Mouse (Mus musculus) intestine, embryonic 14.5 days (tissue): ENCODE data around the gene Mrtfb. TPM values are rescaled to one million over a fixed set of nuclear protein-coding genes. Genes with fewer than 3 reads are reported as not detected.

Experiments used
- ATAC-seq: fragments of 200-750 bp; cut with Nextera tagmentation; replicated peaks from 2 replicates; pipeline ENCODE4 v1.8.0; 2017; ENCODE audit warnings: low read depth, moderate number of reproducible peaks, moderate TSS enrichment, moderate library complexity; ENCODE audit not compliant: low FRiP score, low TSS enrichment
- DNase-seq: peaks from one replicate; pipeline ENCODE4 v3.0.0-alpha.2; 2018; ENCODE audit warnings: low spot score
- H3K27ac ChIP-seq: fragments of 300-500 bp; sonication (generic); 2 replicates; pipeline ENCODE4 v1.5.1; 2014; ENCODE audit warnings: low read depth, mild to moderate bottlenecking, control low read depth
- H3K27me3 ChIP-seq: fragments of 300-500 bp; sonication (generic); replicated peaks from 2 replicates; pipeline ENCODE4 v1.6.1; 2014; ENCODE audit warnings: low read length, control low read depth; ENCODE audit not compliant: control insufficient read depth, insufficient read depth
- H3K36me3 ChIP-seq: fragments of 300-500 bp; sonication (generic); 2 replicates; pipeline ENCODE4 v1.6.1; 2014; ENCODE audit warnings: low read length, control low read depth; ENCODE audit not compliant: control insufficient read depth, insufficient read depth
- H3K4me1 ChIP-seq: fragments of 300-500 bp; sonication (generic); replicated peaks from 2 replicates; pipeline ENCODE4 v1.6.1; 2014; ENCODE audit warnings: low read length, control low read depth, mixed read lengths; ENCODE audit not compliant: control insufficient read depth, insufficient read depth
- H3K4me2 ChIP-seq: fragments of 300-500 bp; sonication (generic); 2 replicates; pipeline ENCODE4 v1.6.1; 2014; ENCODE audit warnings: low read length
- H3K4me3 ChIP-seq: fragments of 300-500 bp; sonication (generic); 2 replicates; pipeline ENCODE4 v1.5.1; 2014; ENCODE audit warnings: low read depth, low read length, control low read depth, mixed read lengths
- H3K9ac ChIP-seq: fragments of 300-500 bp; sonication (generic); 2 replicates; pipeline ENCODE4 v1.6.1; 2014; ENCODE audit warnings: mild to moderate bottlenecking, low read length
- H3K9me3 ChIP-seq: fragments of 300-500 bp; sonication (generic); 2 replicates; pipeline ENCODE4 v1.6.1; 2016; ENCODE audit warnings: low read length, control low read depth; ENCODE audit not compliant: control insufficient read depth
- WGBS: fragments of 180-500 bp; shearing (Covaris S2); extraction: QIAGEN DNeasy Blood & Tissue Kit; methylation state at CpG from one replicate; pipeline ENCODE4 v1.1.7; 2014; 5-methylcytosine and 5-hydroxymethylcytosine counted together
- polyA plus RNA-seq: library from polyadenylated mRNA; unstranded; fragments of >200 nt; fragmentation: Nextera tagmentation; extraction: Ambion mirVana; gene quantifications from 2 replicates; pipeline ENCODE4 v1.2.1, GENCODE M21; 2014

Gene Mrtfb
- polyA plus RNA-seq, 1 experiment from 2014 or later, result 33.0 TPM

DNA sequence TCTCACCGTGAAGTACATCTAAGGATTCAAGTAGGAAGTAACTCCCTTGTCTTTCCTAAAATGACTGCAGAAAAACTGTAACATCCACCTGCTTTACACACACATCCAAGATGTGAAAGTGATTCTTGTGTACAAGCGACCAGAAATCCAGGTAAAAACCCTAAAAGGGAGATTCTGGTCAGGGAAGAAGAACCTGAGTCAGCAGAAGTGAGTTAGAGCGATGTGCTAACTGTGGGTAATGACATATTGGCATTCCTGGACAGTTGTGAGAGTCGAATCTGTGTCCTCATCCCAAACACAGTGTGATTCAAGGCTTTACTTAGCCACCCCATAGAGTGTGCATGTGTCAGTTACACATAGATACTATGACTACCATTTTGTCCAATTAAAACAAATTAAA lies 72.4 kb downstream of the Mrtfb start:
- 85% methylated on average over 4 of the region's 4 CpGs for WGBS
- DNase-seq (no peak), ATAC-seq (no peak)
- Histone ChIP-seq H3K4me2 (no peak overlapping the region), H3K27me3 (no peaks in the 10 kb centered on the region), H3K27ac (no peak overlapping the region), H3K9me3 (no peaks in the 10 kb centered on the region), H3K36me3 (peaks cover 25% of the 10 kb centered on the region), H3K4me1 (peaks cover 2% of the 10 kb centered on the region), H3K9ac (no peak overlapping the region), H3K4me3 (no peak overlapping the region)

DNA sequence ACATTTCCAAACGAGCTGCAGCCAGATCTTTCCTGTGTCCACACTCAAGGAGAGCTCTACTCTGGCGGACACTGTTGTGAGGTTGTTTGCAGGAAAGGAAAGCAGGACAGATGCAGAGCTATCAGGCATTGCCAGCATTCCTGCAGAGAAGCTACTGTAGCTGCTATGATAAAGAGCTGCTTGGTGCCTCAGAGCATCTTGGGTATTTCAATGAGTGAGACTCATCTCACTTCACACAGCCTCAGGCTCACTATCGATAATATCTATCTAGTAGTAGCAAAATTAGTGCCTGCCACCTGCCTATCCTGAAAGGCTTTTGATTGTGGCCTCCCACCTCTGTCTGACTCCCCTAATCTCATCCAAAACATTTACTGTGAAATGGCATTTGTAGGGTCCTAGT lies 73.4 kb downstream of the Mrtfb start:
- H3K27me3 ChIP-seq, result no peaks in the 10 kb centered on the region
- H3K9ac ChIP-seq, result no peak overlapping the region
- H3K4me3 ChIP-seq, result no peak overlapping the region
- WGBS, result 82% methylated on average over 3 of the region's 3 CpGs
- H3K27ac ChIP-seq, result no peak overlapping the region
- no peak overlapping the region for H3K4me2 ChIP-seq
- H3K36me3 ChIP-seq, result peaks cover 25% of the 10 kb centered on the region
- peaks cover 2% of the 10 kb centered on the region for H3K4me1 ChIP-seq
- DNase-seq (no peak), ATAC-seq (no peak)
- H3K9me3 ChIP-seq, result no peaks in the 10 kb centered on the region

DNA sequence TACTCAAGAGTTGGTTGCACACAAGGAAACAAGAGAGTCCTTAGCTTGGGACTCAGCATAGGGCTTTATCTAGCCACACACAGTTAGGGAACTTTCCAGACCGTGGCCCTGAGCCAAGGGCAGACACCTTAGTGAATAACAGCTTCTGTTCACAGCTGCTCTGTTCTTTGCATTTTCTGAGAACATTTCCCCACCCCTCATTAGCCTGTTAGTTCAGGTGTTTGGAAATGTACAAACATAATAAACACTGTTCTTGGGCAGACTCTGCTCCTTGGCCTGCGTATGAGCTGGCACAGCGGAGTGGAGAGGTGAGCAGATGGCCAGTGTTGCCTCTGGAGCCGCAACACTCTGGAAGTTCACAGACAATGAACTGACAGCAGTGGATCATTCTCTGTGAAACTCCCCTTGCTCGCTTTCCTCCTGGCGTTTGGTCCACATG lies 74.0 kb downstream of the Mrtfb start:
- H3K36me3 ChIP-seq, result peaks cover 25% of the 10 kb centered on the region
- H3K4me2 ChIP-seq, result no peak overlapping the region
- no peaks in the 10 kb centered on the region for H3K27me3 ChIP-seq
- no peaks in the 10 kb centered on the region for H3K9me3 ChIP-seq
- no peak overlapping the region for H3K9ac ChIP-seq
- 66% methylated on average over 6 of the region's 6 CpGs for WGBS
- ATAC-seq (no peak), DNase-seq (no peak)
- no peak overlapping the region for H3K27ac ChIP-seq
- H3K4me3 ChIP-seq, result no peak overlapping the region
- peaks cover 2% of the 10 kb centered on the region for H3K4me1 ChIP-seq

DNA sequence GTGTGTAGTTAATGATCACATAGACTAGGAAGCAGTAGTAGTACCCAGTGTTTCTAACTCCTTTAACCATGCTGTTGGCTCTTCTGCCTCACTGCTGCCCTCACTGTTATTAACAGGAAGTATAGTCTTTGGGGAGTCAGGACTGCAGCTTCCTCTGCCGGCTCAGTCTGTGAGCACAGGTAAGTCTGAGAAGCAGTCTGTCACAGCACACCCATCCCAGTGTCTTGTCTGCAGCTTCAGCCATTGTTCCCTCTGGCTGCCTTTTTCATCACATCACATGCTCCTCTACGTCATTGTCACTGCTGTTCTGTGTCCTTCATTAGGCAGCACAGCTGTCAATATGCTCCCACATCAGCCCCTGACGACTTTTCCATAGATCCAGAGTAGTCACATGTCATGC lies 75.6 kb downstream of the Mrtfb start:
- Histone ChIP-seq H3K9ac (no peak overlapping the region), H3K4me2 (no peak overlapping the region), H3K4me3 (no peak overlapping the region), H3K36me3 (peaks cover 16% of the 10 kb centered on the region; the same call in 1 of the 2 replicates), H3K9me3 (no peaks in the 10 kb centered on the region), H3K4me1 (peaks cover 2% of the 10 kb centered on the region), H3K27me3 (no peaks in the 10 kb centered on the region), H3K27ac (no peak overlapping the region)
- ATAC-seq (no peak), DNase-seq (no peak)
- whole genome bisulfite sequencing, result 62% methylated on average over 3 of the region's 3 CpGs

DNA sequence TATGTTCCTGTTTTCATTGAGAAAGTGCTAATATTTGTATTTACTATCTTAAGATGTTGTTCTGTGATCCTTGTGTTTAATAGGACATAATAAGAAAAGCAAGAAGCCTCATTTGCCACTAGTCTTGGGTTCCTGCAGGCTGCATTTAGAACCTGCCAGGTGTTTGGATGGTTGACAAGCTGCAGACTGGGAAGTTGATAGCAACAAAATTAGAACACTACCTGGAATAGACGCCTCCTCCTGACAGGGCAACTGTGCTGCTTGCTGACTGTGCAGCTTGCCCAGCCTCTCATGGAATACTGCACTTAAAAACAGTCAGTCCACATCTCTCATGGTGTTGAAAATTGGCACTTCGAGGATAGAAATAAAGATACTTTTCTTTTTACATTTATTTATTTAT lies 76.3 kb downstream of the Mrtfb start:
- DNase-seq (no peak), ATAC-seq (no peak)
- H3K4me2 ChIP-seq, result no peak overlapping the region
- peaks cover 2% of the 10 kb centered on the region for H3K4me1 ChIP-seq
- H3K9ac ChIP-seq, result no peak overlapping the region
- 86% methylated on average over 2 of the region's 2 CpGs for WGBS
- no peaks in the 10 kb centered on the region for H3K9me3 ChIP-seq
- no peak overlapping the region for H3K27ac ChIP-seq
- H3K36me3 ChIP-seq, result peaks cover 9% of the 10 kb centered on the region; the same call in 1 of the 2 replicates
- H3K27me3 ChIP-seq, result no peaks in the 10 kb centered on the region
- no peak overlapping the region for H3K4me3 ChIP-seq

DNA sequence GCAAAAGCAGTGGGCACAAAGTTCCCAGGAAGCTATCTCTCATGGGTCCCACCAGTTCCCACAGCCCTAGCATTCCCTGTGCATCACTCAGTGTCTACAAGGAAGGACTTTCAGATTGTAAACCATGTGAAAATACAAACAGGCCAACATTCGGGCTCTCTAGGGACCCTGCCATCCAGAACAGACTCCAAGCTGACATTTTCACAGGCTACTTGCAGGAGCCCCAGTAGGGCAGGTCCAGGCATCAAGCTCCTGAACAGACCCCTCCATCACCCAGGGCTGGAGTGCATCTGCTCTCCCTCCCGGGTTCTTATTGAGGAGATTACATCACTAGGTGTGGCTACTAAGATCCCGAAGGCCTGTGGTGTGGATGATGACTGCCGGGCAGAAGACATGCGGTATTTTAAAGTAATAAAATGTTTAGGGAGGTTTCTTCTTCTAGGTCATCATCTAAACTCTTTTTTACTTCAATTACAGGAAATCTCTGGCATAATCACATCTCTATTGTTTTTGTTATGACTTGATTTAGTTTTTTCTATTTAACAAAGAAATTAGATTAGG lies 77.6 kb downstream of the Mrtfb start:
- no peak for DNase-seq
- no peaks in the 10 kb centered on the region for H3K27me3 ChIP-seq
- H3K9me3 ChIP-seq, result no peaks in the 10 kb centered on the region
- H3K4me2 ChIP-seq, result no peak overlapping the region
- 75% methylated on average over 5 of the region's 5 CpGs for WGBS
- 0 out of 2 replicates have a peak, but pooled peaks cover 4% of the 10 kb centered on the region for H3K36me3 ChIP-seq
- ATAC-seq, result no peak
- no peak overlapping the region for H3K27ac ChIP-seq
- H3K9ac ChIP-seq, result no peak overlapping the region
- H3K4me1 ChIP-seq, result peaks cover 2% of the 10 kb centered on the region
- no peak overlapping the region for H3K4me3 ChIP-seq

DNA sequence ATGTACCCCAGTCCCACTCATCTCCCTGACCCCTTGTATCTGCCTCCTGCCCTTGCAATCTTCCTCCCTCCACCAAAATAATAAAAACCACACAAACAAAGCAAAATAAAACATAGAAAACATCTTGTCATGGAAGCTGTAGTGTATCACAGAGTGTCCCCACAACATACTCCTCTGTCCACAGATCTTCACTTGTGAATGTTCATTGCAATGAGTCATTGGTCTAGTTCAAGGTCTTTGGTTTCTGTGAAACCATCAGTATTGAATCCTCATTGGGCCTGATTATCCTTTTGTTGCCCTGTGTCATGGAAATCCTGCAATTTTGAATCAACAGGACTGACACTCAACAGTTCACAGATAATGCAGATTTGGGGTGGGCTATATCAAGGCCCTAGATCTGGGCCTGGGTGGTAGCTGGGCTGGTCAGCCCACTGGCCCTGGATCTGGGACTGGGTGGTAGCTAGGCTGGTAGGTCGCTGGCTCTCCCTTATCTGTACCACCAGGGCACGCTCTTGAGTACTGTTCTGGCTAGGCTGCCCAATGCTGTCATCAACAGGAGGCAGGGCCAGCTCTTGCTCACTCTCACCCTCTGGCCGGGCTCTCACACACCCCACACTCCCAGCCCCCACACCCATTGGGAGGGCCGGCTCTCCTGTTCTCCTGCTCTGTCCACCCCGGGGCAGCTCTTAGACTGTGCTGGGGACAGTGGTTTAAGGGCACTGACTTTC lies 80.4 kb downstream of the Mrtfb start:
- Histone ChIP-seq H3K36me3 (0 out of 2 replicates have a peak, but pooled peaks cover 4% of the 10 kb centered on the region), H3K9me3 (no peaks in the 10 kb centered on the region), H3K27me3 (no peaks in the 10 kb centered on the region), H3K9ac (no peak overlapping the region), H3K27ac (no peak overlapping the region), H3K4me2 (no peak overlapping the region), H3K4me3 (no peak overlapping the region), H3K4me1 (no peaks in the 10 kb centered on the region; the same call in 1 of the 2 replicates)
- WGBS, result 74% methylated on average over 5 of the region's 5 CpGs
- ATAC-seq (no peak), DNase-seq (no peak)

DNA sequence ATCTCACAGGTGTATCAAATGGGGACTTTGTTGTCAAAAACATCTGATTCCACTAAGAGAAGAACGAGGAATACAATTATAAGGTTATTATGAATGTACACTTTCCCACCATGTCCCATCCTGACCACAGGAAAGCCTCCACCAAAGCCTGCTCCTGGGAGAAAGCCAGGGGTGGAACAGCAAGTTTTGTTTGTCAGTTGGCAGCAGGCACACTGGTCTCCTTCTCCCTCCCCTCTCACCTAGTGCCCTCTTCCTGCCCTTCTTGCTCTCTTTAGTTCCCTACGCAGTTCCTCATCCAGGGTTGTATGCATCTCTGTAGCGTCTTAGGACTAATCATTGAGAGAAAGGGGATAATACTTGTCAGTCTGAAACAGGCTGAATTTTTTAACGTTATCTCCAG lies 81.8 kb downstream of the Mrtfb start:
- Histone ChIP-seq H3K4me2 (no peak overlapping the region), H3K4me1 (no peaks in the 10 kb centered on the region; the same call in 1 of the 2 replicates), H3K9me3 (no peaks in the 10 kb centered on the region), H3K36me3 (no peaks in the 10 kb centered on the region), H3K9ac (no peak overlapping the region), H3K4me3 (no peak overlapping the region), H3K27ac (no peak overlapping the region), H3K27me3 (no peaks in the 10 kb centered on the region)
- ATAC-seq, result no peak
- no peak for DNase-seq
- WGBS, result 81% methylated on average over 4 of the region's 4 CpGs

DNA sequence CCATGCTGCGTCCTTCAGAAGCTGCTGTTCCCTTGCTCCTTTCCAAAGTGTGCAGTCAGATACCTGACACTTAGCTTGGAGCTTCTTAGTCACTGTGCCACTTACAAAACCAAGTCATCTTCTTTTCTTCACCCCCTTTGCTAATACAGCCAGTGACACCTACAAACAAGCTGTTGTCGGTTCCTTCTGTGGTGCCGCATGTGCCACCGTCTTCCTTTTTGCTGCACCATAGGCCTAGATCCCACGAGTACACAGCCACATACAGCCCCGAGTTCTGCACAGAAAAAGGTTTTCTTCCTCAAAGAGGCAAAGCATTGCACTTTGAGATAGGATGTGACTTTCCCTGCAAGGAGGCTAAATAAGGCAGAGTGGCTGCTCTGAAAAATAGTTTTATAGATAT lies 83.2 kb downstream of the Mrtfb start:
- no peak overlapping the region for H3K27ac ChIP-seq
- no peak overlapping the region for H3K4me3 ChIP-seq
- no peak overlapping the region for H3K9ac ChIP-seq
- no peaks in the 10 kb centered on the region for H3K4me1 ChIP-seq
- 88% methylated on average over 6 of the region's 6 CpGs for WGBS
- no peaks in the 10 kb centered on the region for H3K9me3 ChIP-seq
- no peaks in the 10 kb centered on the region for H3K27me3 ChIP-seq
- ATAC-seq (no peak), DNase-seq (no peak)
- H3K36me3 ChIP-seq, result no peaks in the 10 kb centered on the region
- no peak overlapping the region for H3K4me2 ChIP-seq
